Mouse (Mus musculus): ENCODE measurements around the gene Slc24a1.
"Not testable (repeated sequence)": the region's sequence is repeated elsewhere in the genome, so short reads cannot be mapped to it uniquely, and the experiment has no call there.

Slc24a1 gene

DNA sequence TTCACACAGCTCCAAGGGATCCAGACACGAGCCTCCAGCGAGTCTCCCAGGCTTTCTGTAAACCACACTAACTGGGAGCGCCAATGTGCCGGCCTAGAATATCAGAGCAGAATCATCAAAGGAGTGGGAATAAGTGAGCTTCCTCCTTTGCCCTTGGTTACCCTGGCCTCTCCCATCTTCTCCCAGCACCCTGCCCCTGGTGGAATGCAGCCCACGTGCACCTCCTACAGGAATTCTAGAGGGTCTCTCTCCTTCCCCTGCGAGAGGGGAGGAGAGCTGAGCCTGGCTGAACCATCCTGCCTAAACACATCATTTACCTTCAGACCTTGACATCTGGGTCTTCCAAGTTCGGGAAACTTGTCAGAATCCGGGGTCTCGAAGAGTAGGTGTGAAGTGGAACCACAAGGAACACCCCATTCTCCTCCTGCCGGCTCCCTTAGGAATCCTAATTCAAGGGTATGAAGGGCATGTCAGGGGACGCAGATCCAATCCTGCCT, at the start of gene Slc24a1:
Slc24a1 (minus strand) TSS at position 447 of the 497 bp plus-strand sequence.
- no peak for DNase-seq (ENCODE audit: low spot score in 2 of 2)

DNA sequence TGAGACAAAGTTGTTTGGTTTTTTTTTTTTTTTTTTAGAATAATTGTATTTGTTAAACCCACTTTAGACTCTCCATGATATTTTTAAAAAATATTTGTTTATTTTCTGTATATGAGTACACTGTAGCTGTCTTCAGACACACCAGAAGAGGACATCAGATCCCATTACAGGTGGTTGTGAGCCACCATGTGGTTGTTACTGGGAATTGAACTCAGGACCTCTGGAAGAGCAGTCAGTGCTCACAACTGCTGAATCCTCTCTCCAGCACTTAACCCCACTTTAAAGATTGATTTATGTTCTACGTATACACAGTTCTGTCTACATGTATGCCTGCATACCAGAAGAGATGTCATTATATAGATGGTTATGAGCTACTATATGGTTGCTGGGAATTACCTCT, 44.1 kb upstream of the Slc24a1 start:
- not testable (repeated sequence) for DNase-seq (ENCODE audit: low spot score in 2 of 2)

- DNase-seq (ENCODE audit: low spot score in 2 of 2): no peak
These were observed 38.9 kb upstream of the Slc24a1 start for GRCm38 (mm10) chr9:64990291-64990690.

DNA sequence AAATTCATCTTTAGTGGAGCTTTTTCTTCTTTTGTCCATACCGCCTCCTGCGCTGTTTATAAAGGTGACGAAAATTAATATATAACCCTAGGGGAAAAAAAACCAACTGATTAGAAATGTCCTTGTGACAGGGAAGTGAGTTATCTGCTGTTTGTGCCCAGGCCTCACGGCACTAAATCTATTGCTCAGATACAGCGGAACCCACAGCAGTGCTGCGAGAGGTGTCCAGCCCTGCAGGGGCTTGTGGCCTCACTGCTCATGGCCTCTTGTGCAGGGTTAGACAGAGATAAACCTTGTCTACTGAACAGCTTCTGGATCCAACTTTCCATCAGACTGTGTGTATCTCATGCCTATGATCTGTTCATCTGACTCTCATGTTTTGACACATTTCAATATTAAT, 37.0 kb upstream of the Slc24a1 start:
- DNase-seq (ENCODE audit: low spot score in 2 of 2): no peak

- no peak for DNase-seq (ENCODE audit: low spot score in 2 of 2)
These were observed 36.2 kb upstream of the Slc24a1 start for GRCm38 (mm10) chr9:64987651-64988050.

DNA sequence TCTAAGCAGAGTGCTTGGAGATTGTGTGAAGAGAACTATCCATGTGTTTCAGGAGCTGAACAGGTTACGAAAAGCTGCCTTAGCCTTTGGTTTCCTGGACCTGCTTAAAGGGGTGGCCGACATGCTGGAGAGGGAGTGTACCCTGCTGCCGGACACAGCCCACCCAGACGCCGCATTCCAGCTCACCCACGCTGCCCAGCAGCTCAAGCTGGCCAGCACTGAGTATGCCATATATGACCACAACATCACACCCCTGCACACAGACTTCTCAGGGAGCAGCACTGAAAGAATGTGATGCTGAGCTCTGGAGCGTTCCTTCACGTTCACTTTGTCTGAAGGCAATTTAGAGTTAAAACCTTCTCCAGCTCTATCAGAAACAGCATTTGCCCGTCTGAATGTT, 34.4 kb upstream of the Slc24a1 start:
- DNase-seq (ENCODE audit: low spot score in 2 of 2): peak in 1 of 2 experiments; percentile 23

GRCm38 (mm10) chr9:64985037-64985794, 33.8 kb upstream of the Slc24a1 start:
- DNase-seq (ENCODE audit: low spot score in 2 of 2): no peak

- no peak for DNase-seq (ENCODE audit: low spot score in 2 of 2)
These were observed 30.5 kb upstream of the Slc24a1 start for GRCm38 (mm10) chr9:64981904-64982303.

GRCm38 (mm10) chr9:64980548-64980947, 29.1 kb upstream of the Slc24a1 start:
- DNase-seq (ENCODE audit: low spot score in 2 of 2): no peak

DNA sequence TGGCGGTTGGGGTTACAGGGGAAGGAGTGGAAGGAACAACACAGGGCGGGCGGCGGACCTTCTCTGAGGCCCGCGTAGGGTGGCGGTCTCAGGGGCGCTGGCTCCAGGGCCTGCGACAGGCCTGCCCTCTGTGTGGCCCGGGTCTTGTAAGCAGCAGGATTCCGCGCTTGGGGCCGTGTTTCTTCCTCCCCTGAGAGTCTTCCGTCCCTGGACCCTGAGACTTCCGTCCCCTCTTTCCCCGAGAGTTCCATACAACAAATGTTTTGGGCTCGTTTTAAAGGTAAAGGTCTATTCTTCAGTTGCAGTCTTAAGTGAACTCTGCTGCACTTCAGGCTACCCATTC, 9.5 kb upstream of the Slc24a1 start:
- no peak for DNase-seq (ENCODE audit: low spot score in 2 of 2)

DNA sequence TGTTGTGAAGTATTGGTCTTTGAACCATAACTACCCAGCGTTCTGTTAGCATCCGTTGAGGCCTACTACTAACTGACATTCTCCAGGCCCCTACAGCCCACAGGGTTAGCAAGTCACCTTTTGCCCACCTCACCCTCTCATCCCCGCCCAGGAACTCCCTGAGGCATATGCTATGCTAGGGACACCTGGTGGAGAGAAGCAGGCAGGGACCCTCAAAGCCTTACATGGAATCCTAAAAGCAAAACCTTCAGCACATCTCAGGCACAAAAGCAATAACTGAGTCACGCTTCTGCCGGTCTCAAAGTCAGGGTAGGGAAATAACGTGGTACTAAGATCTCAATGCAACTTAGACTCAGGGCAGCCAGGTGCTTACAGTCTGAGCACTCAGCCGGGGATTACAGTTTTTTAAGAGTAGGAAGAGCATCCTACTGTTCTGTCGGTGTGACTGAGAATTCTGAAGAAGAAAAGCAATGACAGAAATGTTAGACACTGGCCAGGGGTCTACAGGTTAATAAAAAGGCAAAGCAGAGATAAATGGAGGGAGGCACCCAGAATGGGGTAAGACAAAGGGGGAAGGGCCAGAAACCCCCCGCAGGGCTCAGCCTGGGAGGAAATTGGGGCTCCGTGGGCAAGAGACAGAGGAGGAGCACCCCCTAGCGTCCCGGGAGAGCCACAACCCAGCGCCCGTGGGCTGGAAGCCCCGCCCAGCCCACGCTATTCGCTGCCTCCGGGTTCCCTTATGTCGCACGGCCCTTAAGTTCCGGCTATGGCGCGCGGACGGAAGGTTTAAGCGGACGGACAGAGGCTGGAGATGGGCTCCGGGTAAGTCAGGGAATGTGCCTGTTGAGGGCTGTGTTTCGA, 8.9 kb upstream of the Slc24a1 start, which contains the start of gene Ints14:
Ints14 (plus strand) TSS at position 789 of the 861 bp plus-strand sequence.
- peak; percentile 97 to 98 for DNase-seq (ENCODE audit: low spot score in 2 of 2)

GRCm38 (mm10) chr9:64957276-64957675, 5.9 kb upstream of the Slc24a1 start:
- no peak for DNase-seq (ENCODE audit: low spot score in 2 of 2)

DNA sequence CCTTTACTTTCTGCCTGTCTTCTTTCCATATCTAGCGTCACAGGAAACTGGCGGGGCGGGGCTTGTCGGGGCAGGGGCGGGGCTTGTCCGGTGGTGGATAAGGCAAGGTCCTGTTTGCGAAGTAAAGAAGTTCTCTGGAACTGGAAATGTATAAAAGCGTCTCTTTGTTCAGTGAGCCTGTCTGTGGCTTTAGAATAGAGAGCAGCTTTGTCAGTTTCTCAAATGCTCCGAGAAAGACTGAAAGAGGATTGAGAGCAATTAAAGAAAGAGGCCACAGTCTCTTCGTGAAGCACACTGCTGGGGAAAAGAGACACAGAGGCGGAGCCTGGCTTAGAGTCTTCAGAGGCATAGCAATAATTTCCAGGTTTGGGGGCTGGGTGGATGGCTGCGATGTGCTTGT, 4.9 kb upstream of the Slc24a1 start:
- DNase-seq (ENCODE audit: low spot score in 2 of 2): peak in 1 of 2 experiments; percentile 18

- DNase-seq (ENCODE audit: low spot score in 2 of 2): no peak
These were observed 1.8 kb upstream of the Slc24a1 start for GRCm38 (mm10) chr9:64953190-64953589.

- no peak for DNase-seq (ENCODE audit: low spot score in 2 of 2)
These were observed 648 bp upstream of the Slc24a1 start for GRCm38 (mm10) chr9:64952055-64952454.

DNA sequence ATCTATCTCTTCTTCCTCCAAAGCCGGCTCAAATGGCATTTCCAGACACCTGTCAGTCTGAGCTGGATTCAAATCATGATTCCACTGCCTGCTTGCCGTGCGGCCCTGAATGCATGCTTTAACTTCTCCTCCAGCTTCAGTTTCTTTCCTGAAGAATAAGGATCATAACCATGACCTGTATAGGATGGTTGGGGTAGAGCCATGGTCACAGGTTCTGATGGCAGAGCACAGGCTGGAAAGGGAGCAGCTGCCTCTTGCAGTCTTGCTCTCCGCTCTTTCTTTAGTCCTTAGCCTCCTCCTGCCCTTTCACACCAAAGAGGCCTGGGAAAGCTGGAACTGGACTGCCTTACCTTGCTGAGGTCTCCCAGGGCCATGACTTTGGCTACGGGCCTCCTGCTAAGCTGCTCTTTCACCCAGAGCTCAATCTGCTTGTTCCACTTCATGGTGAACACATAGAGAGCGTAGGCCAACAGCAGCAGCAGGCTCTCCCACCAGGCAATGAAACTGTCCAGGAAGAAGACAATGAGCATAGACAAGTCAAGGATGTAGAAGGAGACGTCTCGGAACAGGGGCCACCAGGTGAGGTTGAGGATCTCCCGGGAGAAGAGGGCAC, 3.8 kb downstream of the Slc24a1 start:
- DNase-seq (ENCODE audit: low spot score in 2 of 2): no peak

DNA sequence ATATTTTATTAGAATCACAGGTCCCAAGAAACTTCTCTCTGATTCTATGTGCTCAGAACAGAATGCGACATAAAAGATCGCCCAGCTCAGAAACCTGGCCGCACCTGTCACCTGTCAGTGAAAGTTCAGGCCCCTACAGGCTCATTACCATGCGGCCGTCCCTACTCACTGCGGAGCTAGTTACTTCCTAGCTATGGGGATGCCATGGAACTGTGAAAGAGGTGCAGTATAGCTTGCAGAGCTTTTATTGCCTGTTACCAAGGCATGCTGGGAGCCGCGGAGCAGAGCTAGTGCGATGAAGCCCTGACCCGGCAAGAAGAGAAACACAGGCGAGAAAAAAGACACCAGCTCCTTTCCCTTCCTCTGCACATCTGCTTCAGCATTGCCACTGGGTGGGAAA, 7.4 kb downstream of the Slc24a1 start:
- DNase-seq (ENCODE audit: low spot score in 2 of 2): no peak

DNA sequence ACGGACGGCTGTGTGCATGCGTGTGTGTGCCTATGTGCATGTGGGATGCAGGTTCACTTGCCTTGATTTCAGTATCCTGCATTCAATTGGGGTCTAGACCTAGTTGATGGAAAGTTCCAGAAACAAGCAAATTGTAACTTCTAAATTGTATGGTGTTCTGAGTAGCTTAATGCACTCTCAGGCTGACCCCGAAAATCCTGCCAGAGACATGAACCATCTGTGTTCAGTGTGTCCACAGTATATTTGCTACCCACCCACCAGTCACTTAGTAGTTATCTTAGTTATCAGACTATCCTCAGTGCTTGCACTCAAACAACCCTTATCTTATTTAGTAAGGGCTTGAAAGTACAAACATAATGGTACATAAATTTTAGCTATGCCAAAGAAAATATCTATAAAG, 9.8 kb downstream of the Slc24a1 start:
- DNase-seq (ENCODE audit: low spot score in 2 of 2): no peak

GRCm38 (mm10) chr9:64940731-64941346, 10.6 kb downstream of the Slc24a1 start:
- DNase-seq (ENCODE audit: low spot score in 2 of 2): no peak

DNA sequence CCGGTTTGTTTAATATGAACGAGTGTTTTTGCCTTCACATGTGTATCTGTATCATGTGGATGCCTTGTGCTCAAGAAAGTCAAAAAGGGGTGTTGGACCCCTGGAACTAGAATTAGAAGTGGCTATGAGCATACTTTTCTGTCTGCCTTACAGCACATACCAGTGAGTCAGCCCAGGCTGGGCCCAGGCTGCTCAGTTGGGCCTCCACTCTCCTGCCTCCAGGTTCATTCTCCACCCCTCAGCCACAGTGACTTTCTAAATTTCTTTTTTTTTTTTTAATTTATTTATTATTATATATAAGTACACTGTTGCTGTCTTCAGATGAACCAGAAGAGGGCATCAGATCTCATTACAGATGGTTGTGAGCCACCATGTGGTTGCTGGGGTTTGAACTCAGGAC, 11.6 kb downstream of the Slc24a1 start:
- DNase-seq (ENCODE audit: low spot score in 2 of 2): no peak

DNA sequence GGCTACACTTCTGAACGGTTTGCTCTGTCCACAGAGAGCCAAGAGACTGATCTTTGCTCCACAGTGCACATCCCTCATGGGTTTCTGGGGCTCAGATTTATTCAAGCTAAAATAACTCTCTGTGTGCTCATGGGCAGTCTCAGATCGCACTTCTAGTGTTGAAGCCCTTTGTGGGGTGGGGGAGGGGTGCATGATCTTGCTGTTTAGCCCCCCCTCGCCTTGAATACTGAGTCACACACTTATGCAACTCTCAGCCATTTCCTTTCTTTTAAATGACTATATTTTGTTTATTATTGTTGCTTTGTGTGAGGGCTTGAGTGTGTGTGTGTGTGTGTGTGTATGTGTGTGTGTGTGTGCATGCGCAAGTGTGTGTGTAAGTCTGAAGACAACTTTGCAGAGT, 12.1 kb downstream of the Slc24a1 start:
- no peak for DNase-seq (ENCODE audit: low spot score in 2 of 2)

GRCm38 (mm10) chr9:64938535-64938934, 12.9 kb downstream of the Slc24a1 start:
- DNase-seq (ENCODE audit: low spot score in 2 of 2): no peak

All from right cerebral cortex, adult 2 months (tissue).